Mouse (Mus musculus) hindbrain, embryonic 13.5 days (tissue): Measurements from ENCODE around the gene Zxdc. TPM values are rescaled to one million over a fixed set of nuclear protein-coding genes. Genes with fewer than 3 reads are reported as not detected.
A peak's percentile ranks its signal among the peaks of the same experiment; 100 is the strongest.

Source experiments
- ATAC-seq: fragments of 200-750 bp; cut with Nextera tagmentation; 2 replicates; pipeline ENCODE4 v1.8.0; 2017; ENCODE audit warnings: moderate TSS enrichment; ENCODE audit not compliant: low FRiP score
- H3K27ac ChIP-seq: fragments of 300-500 bp; sonication (generic); 2 replicates; pipeline ENCODE4 v1.5.1; 2015; ENCODE audit warnings: inconsistent platforms, mild to moderate bottlenecking, moderate library complexity
- H3K27me3 ChIP-seq: fragments of 300-500 bp; sonication (generic); 2 replicates; pipeline ENCODE4 v1.6.1; 2015; ENCODE audit warnings: mild to moderate bottlenecking, inconsistent platforms
- H3K36me3 ChIP-seq: fragments of 300-500 bp; sonication (generic); 2 replicates; pipeline ENCODE4 v1.6.1; 2015; ENCODE audit warnings: mild to moderate bottlenecking, inconsistent platforms
- H3K4me1 ChIP-seq: fragments of 300-500 bp; sonication (generic); replicated peaks from 2 replicates; pipeline ENCODE4 v1.6.1; 2015; ENCODE audit warnings: inconsistent platforms
- H3K4me2 ChIP-seq: fragments of 300-500 bp; sonication (generic); 2 replicates; pipeline ENCODE4 v1.6.1; 2015; ENCODE audit warnings: inconsistent platforms, mild to moderate bottlenecking, moderate library complexity
- H3K4me3 ChIP-seq: fragments of 300-500 bp; sonication (generic); 2 replicates; pipeline ENCODE4 v1.5.1; 2015; ENCODE audit warnings: mild to moderate bottlenecking, inconsistent platforms
- H3K9ac ChIP-seq: fragments of 300-500 bp; sonication (generic); 2 replicates; pipeline ENCODE4 v1.6.1; 2015; ENCODE audit warnings: mild to moderate bottlenecking, inconsistent platforms
- H3K9me3 ChIP-seq: fragments of 300-500 bp; sonication (generic); 2 replicates; pipeline ENCODE4 v1.6.1; 2016; ENCODE audit warnings: inconsistent platforms
- WGBS: fragments of 180-500 bp; shearing (Covaris S2); methylation state at CpG from one replicate; pipeline ENCODE4 v1.1.7; 2015; 5-methylcytosine and 5-hydroxymethylcytosine counted together
- polyA plus RNA-seq: library from polyadenylated mRNA; unstranded; fragments of >200 nt; fragmentation: Nextera tagmentation; extraction: Ambion mirVana; gene quantifications from 2 replicates; pipeline ENCODE4 v1.2.1, GENCODE M21; 2015

The Zxdc gene
- polyA plus RNA-seq, result 10.5 and 11.2 TPM in 2 replicates

DNA sequence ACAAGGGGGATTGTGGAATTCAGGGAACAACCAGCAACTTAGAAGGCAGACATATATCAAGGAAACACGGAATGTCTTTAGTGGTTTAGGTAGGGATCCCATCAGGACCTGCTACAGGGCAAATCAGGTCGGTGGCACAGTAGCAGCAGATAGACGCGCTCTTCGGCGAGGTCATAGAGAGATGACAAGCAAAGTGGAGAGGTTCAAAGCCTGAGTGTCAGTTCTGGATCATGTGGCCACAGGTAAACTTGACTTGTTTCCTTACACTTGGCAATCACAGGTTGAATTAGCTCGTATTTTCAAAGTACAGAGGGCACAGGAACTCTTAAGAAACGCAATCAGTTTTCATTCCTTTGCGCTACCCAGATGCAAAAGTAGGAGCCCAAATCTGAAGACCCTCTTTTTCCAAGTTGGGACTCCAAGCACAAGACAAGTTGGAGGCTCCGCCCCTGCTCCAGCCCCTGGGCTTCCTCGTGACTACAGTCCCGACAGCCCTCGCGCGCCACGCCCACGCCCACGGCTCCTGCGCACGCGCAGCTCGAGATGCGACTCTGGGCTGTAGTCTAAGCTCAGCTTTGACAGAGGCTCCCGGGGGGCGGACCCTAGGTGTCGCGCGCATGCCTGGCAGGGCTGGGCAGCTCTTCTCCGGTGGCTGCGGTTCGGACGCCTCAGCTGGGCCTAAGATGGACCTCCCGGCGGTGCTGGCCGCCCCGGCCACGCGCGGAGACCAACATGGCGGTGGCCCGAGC is at the start of gene Zxdc:
Gene Zxdc, plus strand, starts transcription at position 517 of the 749 bp plus-strand sequence.
- ATAC-seq, result peak; percentile 98
- Histone ChIP-seq H3K4me3 (peak within 1 kb of the TSS; percentile 84), H3K9ac (peak within 1 kb of the TSS; percentile 95), H3K27me3 (no peaks in the 10 kb centered on the region), H3K9me3 (no peaks in the 10 kb centered on the region), H3K36me3 (peaks cover 12% of the 10 kb centered on the region), H3K4me2 (peak within 1 kb of the TSS; percentile 98), H3K4me1 (peaks cover 30% of the 10 kb centered on the region), H3K27ac (peak within 1 kb of the TSS; percentile 90)
- WGBS, result 5% methylated on average over 41 of the region's 41 CpGs

DNA sequence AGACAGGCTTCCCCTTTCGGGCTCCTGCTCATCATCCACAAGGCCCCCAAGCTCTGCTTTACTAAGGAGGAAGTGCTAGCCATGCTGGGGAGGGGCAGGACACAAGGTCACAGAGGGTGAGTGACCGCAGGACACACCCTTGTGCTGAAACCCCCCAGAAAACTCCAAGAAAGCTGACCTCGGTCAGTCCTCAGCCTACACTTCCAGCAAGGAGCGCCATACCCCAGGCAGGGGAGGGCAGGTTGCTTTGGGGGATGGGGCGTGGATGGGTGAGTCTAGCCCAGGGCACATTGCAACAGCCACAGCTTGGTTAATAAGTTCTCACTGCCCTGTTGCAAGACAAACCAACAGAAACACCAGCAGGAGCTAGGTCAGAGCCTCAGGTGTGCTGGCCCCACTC is 48.9 kb upstream of the Zxdc start:
- Histone ChIP-seq H3K9me3 (no peaks in the 10 kb centered on the region), H3K4me3 (no peak overlapping the region), H3K36me3 (no peaks in the 10 kb centered on the region), H3K27ac (no peak overlapping the region), H3K4me1 (peaks cover 4% of the 10 kb centered on the region; the same call in 1 of the 2 replicates), H3K9ac (no peak overlapping the region), H3K4me2 (no peak overlapping the region), H3K27me3 (peaks cover 13% of the 10 kb centered on the region; the same call in 1 of the 2 replicates)
- ATAC-seq, result no peak
- 89% methylated on average over 5 of the region's 5 CpGs for WGBS

DNA sequence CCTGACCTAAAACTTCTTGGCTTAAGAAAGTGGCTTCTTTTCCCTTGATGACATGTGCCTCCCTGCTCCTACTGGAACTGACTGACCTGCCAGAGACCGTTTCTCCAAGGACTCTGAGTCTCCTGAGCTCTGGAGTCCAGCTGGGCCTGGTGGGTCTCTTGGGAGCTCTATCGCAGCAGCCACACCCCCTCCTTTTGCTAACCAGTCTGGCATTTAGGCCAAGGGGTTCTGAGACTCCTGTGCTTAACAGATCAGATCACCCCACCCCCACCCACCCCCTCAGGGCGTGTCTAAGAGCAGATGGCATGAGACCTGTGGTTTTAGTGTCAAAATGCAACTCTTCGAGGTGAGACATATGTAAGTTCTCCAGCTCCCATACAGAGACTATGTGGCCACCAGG is 47.5 kb upstream of the Zxdc start:
- H3K4me1 ChIP-seq, result peaks cover 4% of the 10 kb centered on the region; the same call in 1 of the 2 replicates
- WGBS, result 46% methylated on average over 4 of the region's 4 CpGs
- no peaks in the 10 kb centered on the region for H3K36me3 ChIP-seq
- peaks cover 14% of the 10 kb centered on the region; the same call in 1 of the 2 replicates for H3K27me3 ChIP-seq
- no peak overlapping the region for H3K27ac ChIP-seq
- no peak overlapping the region for H3K9ac ChIP-seq
- H3K4me2 ChIP-seq, result no peak overlapping the region
- H3K9me3 ChIP-seq, result no peaks in the 10 kb centered on the region
- no peak for ATAC-seq
- H3K4me3 ChIP-seq, result no peak overlapping the region

DNA sequence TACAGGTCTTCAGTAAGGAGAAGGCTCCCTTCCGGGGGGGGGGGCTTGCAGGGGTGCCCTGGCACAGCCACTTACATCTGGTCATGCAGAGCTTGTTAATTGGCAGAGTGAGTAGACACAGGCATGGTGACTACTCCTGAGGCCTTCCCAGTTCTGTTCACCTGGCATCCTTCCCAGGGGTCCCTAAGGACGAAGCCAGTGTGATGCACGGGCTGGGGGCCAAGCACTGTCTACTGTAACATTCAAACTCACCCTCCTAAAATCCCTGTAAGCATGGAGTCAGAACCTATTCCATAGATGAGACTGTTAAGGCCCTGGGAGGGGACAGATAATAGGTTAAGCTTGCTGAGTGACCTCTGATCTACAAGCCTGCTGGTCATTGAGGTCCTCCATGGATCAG is 45.3 kb upstream of the Zxdc start:
- Histone ChIP-seq H3K27me3 (peaks cover 14% of the 10 kb centered on the region; the same call in 1 of the 2 replicates), H3K9me3 (no peaks in the 10 kb centered on the region), H3K4me1 (peaks cover 4% of the 10 kb centered on the region; the same call in 1 of the 2 replicates), H3K4me3 (no peak overlapping the region), H3K9ac (no peak overlapping the region), H3K27ac (no peak overlapping the region), H3K36me3 (no peaks in the 10 kb centered on the region), H3K4me2 (no peak overlapping the region)
- ATAC-seq, result no peak
- 71% methylated on average over 3 of the region's 3 CpGs for WGBS

DNA sequence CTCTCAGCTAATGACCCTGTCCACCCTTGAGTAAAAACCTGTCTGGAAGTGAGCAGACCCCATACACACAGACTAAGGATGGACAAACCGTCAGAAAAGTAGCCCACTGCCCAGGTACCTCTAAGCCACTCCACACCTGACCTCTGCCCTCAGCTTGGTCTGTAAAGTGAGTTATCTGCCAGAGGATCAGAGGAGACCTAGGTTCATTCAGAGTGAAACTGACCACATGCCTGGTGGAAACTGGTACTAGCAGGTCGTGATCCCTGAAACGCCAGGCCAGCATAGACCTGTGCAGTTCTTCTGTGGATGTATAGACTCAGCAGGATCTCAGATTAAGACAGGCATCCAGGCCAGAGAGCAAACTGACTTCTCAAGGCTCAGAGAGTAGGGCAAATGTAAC is 44.8 kb upstream of the Zxdc start:
- Histone ChIP-seq H3K4me2 (peak overlapping the region; percentile 36; the same call in 1 of the 2 replicates), H3K9ac (no peak overlapping the region), H3K27ac (no peak overlapping the region), H3K9me3 (no peaks in the 10 kb centered on the region), H3K36me3 (no peaks in the 10 kb centered on the region), H3K4me3 (no peak overlapping the region), H3K27me3 (peaks cover 14% of the 10 kb centered on the region; the same call in 1 of the 2 replicates), H3K4me1 (peaks cover 4% of the 10 kb centered on the region; the same call in 1 of the 2 replicates)
- no peak for ATAC-seq
- WGBS, result 75% methylated on average over 3 of the region's 3 CpGs

DNA sequence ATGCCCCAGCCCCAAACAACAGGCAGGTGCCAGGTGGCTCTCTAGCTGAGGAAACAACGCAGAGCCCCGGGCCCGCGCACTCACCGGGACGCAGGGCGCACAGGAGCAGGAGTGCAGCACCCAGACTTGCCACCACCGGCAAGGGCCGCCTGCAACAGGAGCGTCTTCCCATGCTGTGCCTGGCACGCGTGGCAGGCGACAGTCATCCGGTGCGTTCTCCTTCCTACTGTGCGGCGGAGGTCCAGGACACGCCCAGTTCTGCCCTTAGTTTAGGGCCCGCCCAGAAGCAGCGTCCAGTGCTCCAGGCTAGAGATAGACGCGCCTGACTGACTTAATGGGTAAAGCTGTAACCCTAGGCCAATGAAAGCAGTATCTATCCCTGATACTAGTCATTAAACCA is 44.3 kb upstream of the Zxdc start, which contains the start of gene Chst13:
Gene Chst13, minus strand, starts transcription at position 195 of the 400 bp plus-strand sequence.
- peaks cover 14% of the 10 kb centered on the region; the same call in 1 of the 2 replicates for H3K27me3 ChIP-seq
- peak within 1 kb of the TSS; percentile 10; the same call in 1 of the 2 replicates for H3K9ac ChIP-seq
- peak within 1 kb of the TSS; percentile 36 for H3K4me2 ChIP-seq
- 6% methylated on average over 22 of the region's 22 CpGs for WGBS
- 0 out of 2 replicates have a peak within 1 kb of the TSS, but pooled peaks have one; percentile 8 for H3K4me3 ChIP-seq
- H3K27ac ChIP-seq, result no peak within 1 kb of the TSS
- H3K9me3 ChIP-seq, result no peaks in the 10 kb centered on the region
- peaks cover 7% of the 10 kb centered on the region; the same call in 1 of the 2 replicates for H3K4me1 ChIP-seq
- H3K36me3 ChIP-seq, result no peaks in the 10 kb centered on the region
- ATAC-seq, result no peak

DNA sequence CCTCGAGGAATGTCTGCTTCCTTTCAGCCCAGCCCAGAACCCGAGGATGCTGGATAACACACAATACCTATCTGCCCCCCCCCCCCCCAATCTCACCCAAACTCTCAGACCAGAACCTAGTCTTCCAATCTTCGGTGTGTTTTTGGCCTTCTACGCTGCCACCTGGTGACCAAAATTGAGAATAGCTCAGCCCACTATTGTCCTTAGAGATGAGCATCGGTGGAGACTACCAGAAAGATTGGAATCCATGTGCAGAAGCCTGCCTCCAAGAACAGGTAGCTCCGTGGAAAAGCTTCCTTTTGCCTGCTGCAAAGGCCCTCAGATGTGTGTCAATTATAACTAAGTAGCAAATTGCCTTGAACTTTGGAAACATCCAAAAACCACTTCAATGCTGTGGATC is 41.6 kb upstream of the Zxdc start:
- no peak for ATAC-seq
- 27% methylated on average over 6 of the region's 6 CpGs for WGBS

DNA sequence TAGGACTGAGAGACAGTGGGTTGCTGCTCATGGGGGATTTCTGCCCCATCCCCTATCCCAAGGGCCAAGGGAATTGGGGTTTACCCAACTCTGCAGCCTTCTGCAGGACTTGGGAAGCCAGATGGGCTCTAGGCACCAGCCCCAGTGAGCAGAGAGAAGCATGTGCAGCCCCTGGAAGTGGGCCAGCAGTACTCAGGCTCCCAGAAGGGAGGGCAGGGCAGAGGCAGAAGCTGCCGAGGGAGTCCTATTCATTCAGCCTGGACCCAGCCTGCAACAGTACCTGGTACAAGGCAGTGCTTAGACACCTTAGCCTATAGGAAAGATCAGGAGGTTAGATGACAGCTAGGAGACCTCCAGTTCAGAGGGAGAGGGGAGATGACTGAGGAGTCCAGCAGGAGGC is 39.3 kb upstream of the Zxdc start:
- 24% methylated on average over 1 of the region's 1 CpGs for WGBS
- H3K9me3 ChIP-seq, result no peaks in the 10 kb centered on the region
- peaks cover 6% of the 10 kb centered on the region; the same call in 1 of the 2 replicates for H3K27me3 ChIP-seq
- H3K4me1 ChIP-seq, result peaks cover 7% of the 10 kb centered on the region; the same call in 1 of the 2 replicates
- no peaks in the 10 kb centered on the region for H3K36me3 ChIP-seq
- H3K4me3 ChIP-seq, result no peak overlapping the region
- ATAC-seq, result peak; percentile 68
- no peak overlapping the region for H3K9ac ChIP-seq
- H3K4me2 ChIP-seq, result no peak overlapping the region
- no peak overlapping the region for H3K27ac ChIP-seq

More for the DNA sequence above, 41.6 kb upstream of the Zxdc start:
- Histone ChIP-seq H3K27me3 (peaks cover 14% of the 10 kb centered on the region; the same call in 1 of the 2 replicates), H3K9ac (no peak overlapping the region), H3K4me3 (no peak overlapping the region), H3K27ac (no peak overlapping the region), H3K4me1 (peaks cover 9% of the 10 kb centered on the region; the same call in 1 of the 2 replicates), H3K36me3 (no peaks in the 10 kb centered on the region), H3K4me2 (no peak overlapping the region), H3K9me3 (no peaks in the 10 kb centered on the region)

DNA sequence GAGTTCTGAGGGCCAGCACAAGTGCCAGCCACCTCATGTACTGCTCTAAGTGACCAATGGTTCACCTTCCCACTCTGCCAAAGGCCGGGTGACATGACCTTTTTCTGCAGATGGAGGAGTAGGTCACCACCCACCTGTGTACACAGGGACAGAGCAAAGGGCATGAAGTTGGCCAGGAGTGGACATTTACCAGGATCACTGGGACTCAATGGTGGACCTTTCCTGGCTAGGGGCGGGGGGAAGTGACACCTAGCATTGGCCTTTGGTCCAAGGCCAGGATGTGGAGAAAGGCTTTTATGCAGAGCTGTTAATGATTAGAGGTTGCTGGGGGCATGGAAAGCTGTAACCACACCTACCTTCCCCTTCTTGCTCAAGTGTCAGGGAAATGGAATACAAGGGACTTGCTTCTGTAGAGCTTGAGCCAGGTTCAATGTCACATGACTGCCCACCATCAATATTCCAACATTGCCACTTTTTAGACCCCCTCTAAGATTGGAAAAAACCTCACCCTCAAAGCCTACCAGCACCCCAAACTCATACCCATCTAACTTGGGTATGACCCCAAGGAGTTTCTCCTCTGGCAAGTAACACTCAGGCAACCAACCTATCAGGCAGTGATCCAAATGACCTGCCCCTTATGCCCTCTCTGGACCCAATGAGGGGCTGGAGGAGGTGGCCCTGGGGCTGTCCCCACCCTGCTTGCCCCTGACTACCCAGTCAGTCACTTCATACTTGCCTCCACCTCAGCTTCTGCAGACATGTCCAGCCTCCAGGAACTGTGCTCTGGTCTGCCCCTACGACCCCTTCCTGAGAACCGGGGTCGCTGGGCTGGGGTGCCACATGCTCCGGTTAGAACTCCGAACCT is 36.5 kb upstream of the Zxdc start, which contains the start of gene Uroc1:
Gene Uroc1, plus strand, starts transcription at position 724 of the 865 bp plus-strand sequence.
- 84% methylated on average over 7 of the region's 7 CpGs for WGBS
- Histone ChIP-seq H3K4me2 (no peak within 1 kb of the TSS), H3K4me1 (peaks cover 5% of the 10 kb centered on the region; the same call in 1 of the 2 replicates), H3K36me3 (no peaks in the 10 kb centered on the region), H3K27ac (no peak within 1 kb of the TSS), H3K9me3 (no peaks in the 10 kb centered on the region), H3K27me3 (no peaks in the 10 kb centered on the region), H3K9ac (no peak within 1 kb of the TSS), H3K4me3 (no peak within 1 kb of the TSS)
- ATAC-seq, result no peak

DNA sequence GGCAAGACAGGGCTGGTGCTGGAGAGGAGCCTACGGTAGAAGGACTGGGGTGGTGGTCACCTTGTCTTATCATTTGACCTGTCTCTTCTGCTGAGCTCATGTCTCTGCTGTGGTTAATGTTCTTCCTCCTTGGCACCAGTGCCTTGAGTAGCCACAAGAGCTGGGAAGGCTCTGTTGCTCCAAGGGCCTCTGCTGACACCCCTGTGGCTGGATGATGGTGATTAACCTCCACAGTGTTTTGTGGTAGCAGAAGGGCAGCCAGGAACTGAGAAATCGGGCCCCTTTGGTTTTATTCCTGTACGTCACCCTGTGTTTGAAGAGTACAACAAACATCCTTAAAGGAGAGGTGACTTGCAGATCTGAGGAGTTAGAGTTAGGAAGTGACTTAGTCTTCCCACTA is 35.0 kb upstream of the Zxdc start:
- Histone ChIP-seq H3K9me3 (no peaks in the 10 kb centered on the region), H3K4me1 (peaks cover 5% of the 10 kb centered on the region; the same call in 1 of the 2 replicates), H3K27ac (no peak overlapping the region), H3K4me2 (no peak overlapping the region), H3K9ac (no peak overlapping the region), H3K27me3 (no peaks in the 10 kb centered on the region), H3K4me3 (no peak overlapping the region), H3K36me3 (no peaks in the 10 kb centered on the region)
- ATAC-seq, result no peak
- 85% methylated on average over 3 of the region's 3 CpGs for WGBS

DNA sequence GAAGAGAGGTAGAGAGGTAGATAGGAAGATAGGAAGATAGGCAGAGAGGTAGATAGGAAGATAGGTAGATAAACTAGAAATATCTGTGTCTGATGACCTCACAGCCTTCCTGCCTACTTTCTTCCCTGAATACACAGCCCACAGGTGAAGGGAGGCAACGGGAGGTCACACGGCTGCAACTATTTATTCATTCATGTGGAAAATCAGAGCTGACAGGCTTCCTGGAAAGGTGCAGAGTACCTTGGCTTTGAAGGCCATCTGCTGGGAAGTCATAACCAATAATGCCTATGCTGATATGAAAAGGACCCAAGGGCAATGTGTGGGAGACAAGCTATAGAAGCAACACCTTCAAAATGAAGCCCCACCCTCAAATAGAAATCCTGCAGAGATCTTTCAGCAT is 26.9 kb upstream of the Zxdc start:
- Histone ChIP-seq H3K4me3 (no peak overlapping the region), H3K27ac (no peak overlapping the region), H3K4me2 (no peak overlapping the region), H3K4me1 (no peaks in the 10 kb centered on the region), H3K36me3 (no peaks in the 10 kb centered on the region), H3K9ac (no peak overlapping the region), H3K27me3 (no peaks in the 10 kb centered on the region), H3K9me3 (no peaks in the 10 kb centered on the region)
- 85% methylated on average over 2 of the region's 2 CpGs for WGBS
- no peak for ATAC-seq

DNA sequence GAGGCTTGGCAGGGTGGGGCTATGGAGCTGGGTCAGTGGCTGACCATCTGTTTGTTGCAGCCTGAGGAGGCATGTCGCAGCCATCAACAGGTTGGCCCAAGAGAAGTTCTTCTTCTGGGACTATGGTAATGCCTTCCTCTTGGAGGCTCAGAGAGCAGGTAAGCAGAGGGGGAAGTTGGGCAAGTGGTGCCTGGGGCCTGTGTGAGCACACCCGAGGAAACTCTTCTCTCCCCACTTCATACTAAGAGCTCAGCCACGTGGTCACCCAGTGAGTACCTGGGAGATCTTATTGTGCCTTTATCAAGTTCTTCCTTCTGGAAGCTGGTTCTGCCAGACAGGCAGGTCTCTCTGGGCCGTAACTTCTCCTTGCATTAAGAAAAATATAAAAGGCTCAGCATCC is 22.1 kb upstream of the Zxdc start:
- Histone ChIP-seq H3K27ac (no peak overlapping the region), H3K36me3 (no peaks in the 10 kb centered on the region), H3K27me3 (no peaks in the 10 kb centered on the region), H3K9ac (no peak overlapping the region), H3K4me2 (no peak overlapping the region), H3K9me3 (no peaks in the 10 kb centered on the region), H3K4me3 (no peak overlapping the region), H3K4me1 (no peaks in the 10 kb centered on the region)
- ATAC-seq, result no peak
- WGBS, result 90% methylated on average over 4 of the region's 4 CpGs
